Mouse (Mus musculus) erythroblast, embryonic 14.5 days (primary cell): ENCODE measurements around the gene Ybx2. TPM values are rescaled to one million over a fixed set of nuclear protein-coding genes. Genes with fewer than 3 reads are reported as not detected.

ENCODE experiments used
- H3K27me3 ChIP-seq: 2 replicates; pipeline ENCODE4 v1.6.1; 2012; ENCODE audit warnings: inconsistent platforms; ENCODE audit not compliant: control insufficient read depth
- H3K36me3 ChIP-seq: 2 replicates; pipeline ENCODE4 v1.6.1; 2012; ENCODE audit warnings: mild to moderate bottlenecking, inconsistent platforms; ENCODE audit not compliant: control insufficient read depth
- H3K4me1 ChIP-seq: 2 replicates; pipeline ENCODE4 v1.6.1; 2012; ENCODE audit warnings: inconsistent platforms; ENCODE audit not compliant: control insufficient read depth
- H3K4me3 ChIP-seq: replicated peaks from 2 replicates; pipeline ENCODE3; 2012; ENCODE audit warnings: moderate library complexity, mild to moderate bottlenecking, inconsistent platforms
- H3K9me3 ChIP-seq: 2 replicates; pipeline ENCODE4 v1.6.1; 2012; ENCODE audit warnings: low read length, inconsistent platforms, mixed read lengths; ENCODE audit not compliant: control insufficient read depth
- GATA1 ChIP-seq: IDR thresholded peaks from 2 replicates; pipeline ENCODE4 v1.6.1; 2012; ENCODE audit warnings: low read length, inconsistent platforms, mixed read lengths
- TAL1 ChIP-seq: IDR thresholded peaks from 3 replicates; pipeline ENCODE4 v1.6.1; 2012; ENCODE audit warnings: low read length, inconsistent platforms, mixed read lengths
- polyA plus RNA-seq: library from polyadenylated mRNA; stranded (reverse); fragments of >175 nt; gene quantifications from 2 replicates; pipeline ENCODE4 v1.2.3, GENCODE M21; 2012

The Ybx2 gene
- polyA plus RNA-seq, 1 experiment: 0.29 TPM

DNA sequence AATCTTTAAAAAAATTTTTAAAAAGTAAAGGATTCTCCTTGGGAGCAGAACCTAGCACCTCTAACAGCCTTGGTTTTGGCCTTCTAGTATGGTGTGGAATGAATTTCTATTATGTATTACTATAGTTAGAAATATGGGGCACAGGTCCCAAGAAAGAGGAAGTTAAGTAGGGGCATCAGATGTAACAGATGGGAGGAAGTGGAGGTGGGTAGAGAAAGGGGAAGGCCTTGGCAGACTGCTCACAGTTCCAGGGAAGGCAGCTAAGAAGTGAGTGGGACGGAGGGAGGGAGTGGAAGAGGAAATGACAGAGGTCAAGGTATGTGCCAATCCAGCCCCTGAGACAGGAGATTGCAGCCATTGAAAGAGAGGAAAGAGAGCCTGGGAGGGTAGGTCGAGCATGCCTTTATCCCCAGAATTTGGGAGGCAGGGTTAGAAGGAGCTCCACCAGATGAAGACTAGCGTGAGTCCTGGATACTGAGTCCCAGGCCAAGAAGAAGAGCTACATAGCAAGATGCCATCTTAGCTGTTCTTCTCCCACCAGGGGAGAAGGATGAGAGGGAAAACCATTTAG is 4.5 kb upstream of the Ybx2 start:
- Histone ChIP-seq H3K27me3 (peaks cover 26% of the 10 kb centered on the region), H3K36me3 (no peaks in the 10 kb centered on the region), H3K4me3 (no peak overlapping the region), H3K4me1 (peaks cover 26% of the 10 kb centered on the region), H3K9me3 (peaks cover 11% of the 10 kb centered on the region)
- TF ChIP-seq TAL1 (no peak), GATA1 (no peak)

DNA sequence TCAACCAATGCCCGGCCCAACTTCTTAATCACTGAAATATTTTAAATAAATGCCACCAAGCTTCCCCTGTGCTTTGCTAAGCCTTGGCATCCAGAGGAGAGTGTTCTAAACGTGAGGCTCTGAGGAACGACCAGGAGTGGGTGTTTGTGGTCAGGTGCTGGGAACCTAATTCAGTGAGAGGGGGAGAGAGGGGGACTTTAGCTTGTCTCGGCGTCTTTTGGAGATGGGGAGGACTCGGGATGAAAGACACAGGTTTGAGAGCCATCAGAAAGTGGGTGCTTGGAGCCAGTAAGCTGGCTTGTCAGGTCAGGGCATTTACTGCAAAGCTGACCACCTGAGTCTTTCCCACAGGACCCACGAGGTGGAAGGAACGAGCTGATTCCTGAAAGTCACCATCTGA is 3.8 kb upstream of the Ybx2 start:
- peaks cover 33% of the 10 kb centered on the region for H3K4me1 ChIP-seq
- no peak overlapping the region for H3K4me3 ChIP-seq
- H3K9me3 ChIP-seq: peaks cover 14% of the 10 kb centered on the region
- TF ChIP-seq GATA1: no peak
- no peak for TF ChIP-seq TAL1
- H3K36me3 ChIP-seq: no peaks in the 10 kb centered on the region
- peaks cover 33% of the 10 kb centered on the region for H3K27me3 ChIP-seq

GRCm38 (mm10) chr11:69932254-69932653 is 3.3 kb upstream of the Ybx2 start:
- peaks cover 38% of the 10 kb centered on the region for H3K4me1 ChIP-seq
- H3K27me3 ChIP-seq: peaks cover 38% of the 10 kb centered on the region
- H3K9me3 ChIP-seq: peaks cover 17% of the 10 kb centered on the region
- no peaks in the 10 kb centered on the region for H3K36me3 ChIP-seq
- no peak overlapping the region for H3K4me3 ChIP-seq
- TF ChIP-seq GATA1: no peak
- no peak for TF ChIP-seq TAL1

- Histone ChIP-seq H3K9me3 (peaks cover 17% of the 10 kb centered on the region), H3K4me3 (no peak overlapping the region), H3K4me1 (peaks cover 42% of the 10 kb centered on the region), H3K36me3 (no peaks in the 10 kb centered on the region), H3K27me3 (peaks cover 46% of the 10 kb centered on the region)
- TF ChIP-seq GATA1 (no peak), TAL1 (no peak)
These were observed 2.5 kb upstream of the Ybx2 start for GRCm38 (mm10) chr11:69933066-69933465.

GRCm38 (mm10) chr11:69934169-69934568 is 1.4 kb upstream of the Ybx2 start:
- H3K27me3 ChIP-seq: peaks cover 57% of the 10 kb centered on the region
- no peak for TF ChIP-seq TAL1
- H3K4me1 ChIP-seq: peaks cover 52% of the 10 kb centered on the region
- H3K36me3 ChIP-seq: no peaks in the 10 kb centered on the region
- peaks cover 17% of the 10 kb centered on the region for H3K9me3 ChIP-seq
- peak overlapping the region; percentile 47 for H3K4me3 ChIP-seq

DNA sequence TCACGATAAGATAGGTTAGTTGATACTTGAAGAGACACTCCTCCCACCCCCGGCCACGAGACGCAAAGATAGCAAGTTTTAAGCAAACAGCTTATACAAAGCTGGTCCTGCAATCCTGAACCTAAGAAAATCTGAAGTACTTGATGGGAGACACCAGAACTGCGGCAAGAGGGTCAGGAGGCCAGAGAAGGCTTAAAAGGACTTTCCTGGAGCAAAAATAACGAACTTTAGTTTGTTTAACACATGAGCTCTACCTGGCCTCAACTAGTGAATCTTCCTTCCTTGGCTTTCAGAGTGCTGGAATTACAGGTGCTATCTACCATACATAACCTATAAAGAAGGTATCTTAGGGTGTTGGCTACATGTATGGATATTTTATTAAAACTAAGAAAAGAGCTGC is 915 bp upstream of the Ybx2 start:
- TF ChIP-seq TAL1 (no peak), GATA1 (no peak)
- peaks cover 62% of the 10 kb centered on the region for H3K27me3 ChIP-seq
- H3K4me1 ChIP-seq: peaks cover 56% of the 10 kb centered on the region
- peaks cover 17% of the 10 kb centered on the region for H3K9me3 ChIP-seq
- H3K36me3 ChIP-seq: no peaks in the 10 kb centered on the region
- peak overlapping the region; percentile 47 for H3K4me3 ChIP-seq

DNA sequence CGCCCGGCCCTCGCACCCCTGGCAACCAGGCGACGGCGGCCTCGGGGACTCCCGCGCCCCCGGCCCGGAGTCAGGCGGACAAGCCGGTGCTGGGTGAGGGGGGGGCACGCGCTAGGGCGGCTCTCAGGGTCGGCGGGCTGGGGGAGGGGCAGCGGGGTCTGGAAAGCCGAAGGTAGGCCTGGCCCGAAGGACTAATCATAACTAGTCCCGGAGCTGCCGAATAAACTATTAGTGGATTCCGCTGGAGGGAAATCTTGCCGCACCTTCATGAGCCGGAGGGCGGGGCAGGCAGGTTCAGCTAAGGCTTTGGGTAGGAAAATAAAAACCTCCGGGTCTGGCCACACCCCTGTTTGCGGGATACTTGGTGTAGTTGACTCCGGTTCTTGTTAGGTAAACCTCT is 560 bp downstream of the Ybx2 start:
- peaks cover 71% of the 10 kb centered on the region for H3K27me3 ChIP-seq
- peak overlapping the region; percentile 63 for H3K4me3 ChIP-seq
- H3K36me3 ChIP-seq: peaks cover 5% of the 10 kb centered on the region
- no peak for TF ChIP-seq GATA1
- no peak for TF ChIP-seq TAL1
- peaks cover 61% of the 10 kb centered on the region for H3K4me1 ChIP-seq
- peaks cover 17% of the 10 kb centered on the region for H3K9me3 ChIP-seq

DNA sequence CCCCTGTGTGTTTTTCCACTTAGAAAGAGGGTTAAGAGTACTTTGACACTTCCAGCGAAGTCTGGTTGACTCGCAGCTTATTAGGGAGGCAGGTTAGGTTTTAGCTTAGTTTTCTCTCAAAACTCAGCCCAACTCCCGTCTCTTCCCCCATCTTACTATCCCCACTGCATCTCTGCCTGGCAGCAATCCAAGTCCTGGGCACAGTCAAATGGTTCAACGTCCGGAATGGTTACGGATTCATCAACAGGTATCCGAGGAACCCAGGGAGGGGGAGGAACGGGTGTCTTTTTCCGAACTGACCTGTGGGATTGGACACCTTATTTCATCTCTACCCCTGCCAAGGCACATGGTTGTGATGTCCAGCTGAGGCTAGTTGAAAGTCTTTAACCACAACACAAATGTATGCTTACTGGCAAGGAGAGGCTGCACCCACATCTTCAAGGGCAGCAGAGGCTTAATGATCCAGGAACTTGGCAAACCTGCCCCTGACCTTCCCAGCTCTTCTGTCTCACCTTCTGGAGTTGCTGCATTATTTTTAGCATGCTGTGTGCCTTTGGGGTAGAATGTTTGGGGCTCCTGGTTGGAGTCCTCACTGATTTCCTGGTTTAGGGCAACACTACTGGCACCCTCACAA is 1.2 kb downstream of the Ybx2 start:
- Histone ChIP-seq H3K36me3 (peaks cover 10% of the 10 kb centered on the region), H3K4me3 (no peak overlapping the region), H3K27me3 (peaks cover 70% of the 10 kb centered on the region)

DNA sequence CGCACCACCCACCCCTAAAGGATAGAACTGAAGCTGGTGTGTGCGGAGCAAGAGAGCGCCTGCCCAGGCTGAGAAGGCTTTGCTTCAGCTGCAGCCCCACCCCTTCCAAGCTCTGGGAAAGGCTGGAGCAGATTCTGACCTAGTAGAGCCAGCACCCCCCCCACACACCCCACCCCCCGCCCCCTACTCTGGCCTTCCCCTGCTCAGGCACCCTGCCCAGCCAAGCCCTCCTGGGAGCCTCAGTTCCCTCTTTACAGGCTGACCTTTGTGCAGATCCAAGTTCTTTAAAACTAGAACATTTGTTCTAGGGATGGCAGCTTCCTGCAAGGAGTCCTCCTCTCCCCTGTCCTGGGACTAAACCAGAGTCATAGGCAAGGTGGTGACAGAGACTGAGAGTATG is 1.8 kb downstream of the Ybx2 start:
- Histone ChIP-seq H3K9me3 (peaks cover 17% of the 10 kb centered on the region), H3K4me3 (no peak overlapping the region)

More for the DNA sequence above, 1.2 kb downstream of the Ybx2 start:
- Histone ChIP-seq H3K9me3 (peaks cover 17% of the 10 kb centered on the region), H3K4me1 (peaks cover 64% of the 10 kb centered on the region)
- TF ChIP-seq TAL1 (no peak), GATA1 (no peak)

DNA sequence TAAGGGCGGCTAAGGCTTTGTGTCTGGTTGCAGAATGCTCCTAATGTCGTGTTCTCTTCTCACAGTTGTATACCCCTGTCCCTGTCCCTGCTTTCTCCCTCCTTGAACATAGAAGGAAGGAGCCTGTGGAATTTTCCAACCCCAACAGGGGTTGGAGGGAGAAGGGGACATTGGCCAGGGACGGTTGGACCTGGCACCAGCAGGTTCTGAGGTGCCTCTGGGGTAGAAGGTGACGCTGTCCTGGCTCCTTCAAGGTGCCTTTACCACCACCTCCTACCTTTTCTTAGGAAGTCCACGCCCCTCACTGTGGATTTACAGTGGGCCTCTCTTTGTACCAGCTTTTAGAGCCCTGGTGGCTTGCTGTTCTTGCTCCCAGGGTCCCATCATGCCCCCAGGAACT is 2.2 kb downstream of the Ybx2 start:
- peaks cover 20% of the 10 kb centered on the region for H3K36me3 ChIP-seq
- H3K27me3 ChIP-seq: peaks cover 72% of the 10 kb centered on the region
- H3K4me3 ChIP-seq: no peak overlapping the region
- H3K9me3 ChIP-seq: peaks cover 17% of the 10 kb centered on the region
- TF ChIP-seq TAL1 (no peak), GATA1 (no peak)
- peaks cover 70% of the 10 kb centered on the region for H3K4me1 ChIP-seq

More for the DNA sequence above, 1.8 kb downstream of the Ybx2 start:
- H3K4me1 ChIP-seq: peaks cover 66% of the 10 kb centered on the region
- H3K27me3 ChIP-seq: peaks cover 70% of the 10 kb centered on the region
- TF ChIP-seq GATA1 (no peak), TAL1 (no peak)
- H3K36me3 ChIP-seq: peaks cover 16% of the 10 kb centered on the region
